Comparison of ENCODE assay signal across 9 mouse cellular contexts in the genomic region with DNA sequence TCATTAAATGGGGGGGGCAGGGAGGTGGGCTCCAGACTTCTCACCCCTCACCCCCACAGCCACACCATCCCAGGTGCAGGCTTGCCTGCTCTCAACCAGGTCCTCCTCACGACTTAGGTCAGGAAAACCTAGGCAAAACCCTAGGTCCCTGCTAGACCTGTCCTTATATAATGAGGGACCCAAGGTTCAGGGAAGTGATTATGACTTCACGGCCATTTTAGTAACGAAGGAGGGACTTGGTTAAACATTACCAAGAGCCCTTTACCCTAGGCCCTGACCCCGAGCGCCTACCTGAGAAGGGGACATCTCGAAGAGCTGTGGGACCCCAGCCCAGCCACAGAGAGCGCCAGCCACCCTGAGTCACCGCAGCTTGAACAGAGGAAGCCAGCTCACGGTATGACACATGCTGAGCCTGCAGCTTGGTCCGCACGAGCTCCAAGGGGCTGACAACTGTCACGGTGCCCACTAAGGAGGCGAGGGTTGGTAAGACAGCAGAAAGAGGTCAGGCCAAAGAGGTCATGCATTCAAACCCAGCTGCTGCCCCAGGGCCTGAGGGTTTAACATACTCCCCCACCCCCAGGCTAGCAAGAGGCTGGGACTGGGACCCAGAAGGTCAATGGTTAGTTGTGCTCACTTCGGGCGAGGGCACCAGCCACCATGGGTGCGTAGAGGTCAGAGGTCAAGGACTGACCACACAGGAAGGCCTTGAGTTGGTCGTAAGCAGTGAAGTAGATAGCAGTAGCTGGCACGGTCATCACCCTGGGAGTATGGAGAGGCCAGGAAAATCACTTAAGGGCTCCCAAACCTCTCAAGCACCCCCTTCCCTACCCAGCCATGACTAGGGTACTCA. TPM values are rescaled to one million over a fixed set of nuclear protein-coding genes. Genes with fewer than 3 reads are reported as not detected.
DNase-seq lines count a peak whose midpoint lies in the region; ATAC-seq and TF ChIP-seq lines count a peak whose summit lies in the region.
"Had no signal": no experiment of that assay in that cellular context is flagged by ENCODE, and none has a peak within 500 bp of the region (broad histone marks: within the 10 kb centered on the region; RNA-seq: fewer than 3 reads in every experiment).

No protein-coding gene starts in this region.

- TF ChIP-seq EP300 in liver, postnatal 0 days (IDR thresholded peaks at IDR 0.05; ENCODE audit: low read depth), result no peak

- H3K9ac ChIP-seq in kidney, embryonic 14.5 days (ENCODE audit: low read depth, low read length), result no peak overlapping the region
- 0 out of 2 replicates have a peak overlapping the region, but pooled peaks have one; percentile 0 for H3K9ac ChIP-seq in embryonic facial prominence, embryonic 12.5 days
- H3K9ac ChIP-seq in liver, postnatal 0 days (replicated peaks), result peak overlapping the region; percentile 18; the same call in 1 of the 2 replicates
- H3K9ac ChIP-seq: heart, embryonic 15.5 days had no signal

- H3K27ac ChIP-seq in kidney, embryonic 14.5 days (ENCODE audit: low read depth, low read length), result no peak overlapping the region
- H3K27ac ChIP-seq in embryonic facial prominence, embryonic 12.5 days, result no peak overlapping the region
- H3K27ac ChIP-seq in liver, postnatal 0 days (ENCODE audit: low read depth), result no peak overlapping the region
- H3K27ac ChIP-seq in gastrocnemius, adult 2 months, result no peak overlapping the region
- H3K27ac ChIP-seq: heart, embryonic 15.5 days had no signal

- intact Hi-C loops in gastrocnemius, adult 2 months (cut with DNase I), result loop anchor here (5.0 kb wide), 1 partner anchor 67 kb away; no protein-coding TSS in a partner anchor

- H3K4me1 ChIP-seq in kidney, embryonic 14.5 days (ENCODE audit: control insufficient read depth, insufficient read depth, low read length), result peaks cover 22% of the 10 kb centered on the region
- peaks cover 44% of the 10 kb centered on the region for H3K4me1 ChIP-seq in embryonic facial prominence, embryonic 12.5 days
- peaks cover 25% of the 10 kb centered on the region for H3K4me1 ChIP-seq in liver, postnatal 0 days (ENCODE audit: insufficient read depth)

- H3K27me3 ChIP-seq in kidney, embryonic 14.5 days (ENCODE audit: control insufficient read depth, insufficient read depth, low read length), result peaks cover 10% of the 10 kb centered on the region
- peaks cover 33% of the 10 kb centered on the region for H3K27me3 ChIP-seq in embryonic facial prominence, embryonic 12.5 days
- H3K27me3 ChIP-seq in liver, postnatal 0 days (ENCODE audit: insufficient read depth, low read length), result peaks cover 15% of the 10 kb centered on the region

- TF ChIP-seq CTCF in liver, postnatal 0 days (IDR thresholded peaks at IDR 0.05; ENCODE audit: low read depth), result no peak
- no peak for TF ChIP-seq CTCF in gastrocnemius, adult 2 months (IDR thresholded peaks at IDR 0.05)

- H3K9me3 ChIP-seq in kidney, embryonic 14.5 days (ENCODE audit: control insufficient read depth, low read length), result no peaks in the 10 kb centered on the region
- H3K9me3 ChIP-seq in embryonic facial prominence, embryonic 12.5 days, result no peaks in the 10 kb centered on the region
- H3K9me3 ChIP-seq in liver, postnatal 0 days (ENCODE audit: low read length), result no peaks in the 10 kb centered on the region
- H3K9me3 ChIP-seq: heart, embryonic 15.5 days had no signal

- 80% methylated on average over 18 of the region's 18 CpGs for WGBS in kidney, embryonic 14.5 days
- 77% methylated on average over 18 of the region's 18 CpGs for WGBS in embryonic facial prominence, embryonic 12.5 days
- 76% methylated on average over 18 of the region's 18 CpGs for WGBS in liver, postnatal 0 days (ENCODE audit: insufficient replicate concordance)

- H3K4me3 ChIP-seq in kidney, embryonic 14.5 days (ENCODE audit: low read length), result no peak overlapping the region
- H3K4me3 ChIP-seq in embryonic facial prominence, embryonic 12.5 days, result no peak overlapping the region
- peak overlapping the region; percentile 99 for H3K4me3 ChIP-seq in liver, postnatal 0 days (ENCODE audit: low read depth, low read length)
- no peak overlapping the region for H3K4me3 ChIP-seq in gastrocnemius, adult 2 months
- H3K4me3 ChIP-seq: heart, embryonic 15.5 days had no signal

- peaks cover 24% of the 10 kb centered on the region for H3K36me3 ChIP-seq in kidney, embryonic 14.5 days (ENCODE audit: control insufficient read depth, insufficient read depth, low read length)
- peaks cover 30% of the 10 kb centered on the region for H3K36me3 ChIP-seq in embryonic facial prominence, embryonic 12.5 days
- H3K36me3 ChIP-seq in liver, postnatal 0 days (replicated peaks; ENCODE audit: insufficient read depth, low read length), result peaks cover 36% of the 10 kb centered on the region

- DNase-seq in adrenal gland, postnatal 10 days, result peak; percentile 36
- no peak for DNase-seq in adrenal gland, adult 18-20 months (ENCODE audit: low spot score in 2 of 2)
- peak; percentile 43 for DNase-seq in kidney, adult 18-20 months
- DNase-seq in liver, postnatal 0 days, result no peak
- no peak for DNase-seq in gastrocnemius, adult 2 months
- DNase-seq in heart, adult 18-20 months, result no peak

- no peak overlapping the region for H3K4me2 ChIP-seq in kidney, embryonic 14.5 days (replicated peaks; ENCODE audit: low read depth, low read length)
- no peak overlapping the region for H3K4me2 ChIP-seq in embryonic facial prominence, embryonic 12.5 days (replicated peaks)
- H3K4me2 ChIP-seq in liver, postnatal 0 days (ENCODE audit: low read depth, low read length), result peak overlapping the region; percentile 82

- no peak for ATAC-seq in kidney, embryonic 14.5 days (ENCODE audit: low FRiP score, low TSS enrichment)
- no peak for ATAC-seq in embryonic facial prominence, embryonic 12.5 days (ENCODE audit: insufficient number of reproducible peaks, insufficient read depth, low FRiP score, low TSS enrichment)
- no peak for ATAC-seq in liver, postnatal 0 days

RNA-seq across cellular contexts. Expression of a gene that starts 3.4 kb away (rescaled TPM):
- total RNA-seq in adrenal gland, postnatal 10 days (2021), result 100 to 1,000 TPM; 327 to 377 TPM
- 100 to 1,000 TPM; 461 to 466 TPM for total RNA-seq in adrenal gland, adult 18-20 months (2021)
- polyA plus RNA-seq in kidney, embryonic 14.5 days (2014; fragmentation: Nextera tagmentation; extraction: Ambion mirVana), result 224 and 274 TPM in 2 replicates
- 188 and 189 TPM in 2 replicates for polyA plus RNA-seq in embryonic facial prominence, embryonic 12.5 days (2016; fragmentation: Nextera tagmentation; extraction: Ambion mirVana)
- polyA plus RNA-seq in liver, postnatal 0 days (2015; fragmentation: Nextera tagmentation; extraction: Ambion mirVana), result 510 and 522 TPM in 2 replicates
- total RNA-seq in gastrocnemius, adult 2 months (2021), result 10 to 100 TPM; 51.4 to 76.4 TPM
- total RNA-seq in heart, adult 18-20 months (2021), result 100 to 1,000 TPM; 187 to 194 TPM

RNA-seq across cellular contexts. Expression of a gene that starts 11.2 kb away (rescaled TPM):
- total RNA-seq in adrenal gland, postnatal 10 days (2021), result 10 to 100 TPM; 21.2 to 34.3 TPM
- 10 to 100 TPM; 40.0 to 45.9 TPM for total RNA-seq in adrenal gland, adult 18-20 months (2021)
- 1.7 and 1.9 TPM in 2 replicates for polyA plus RNA-seq in kidney, embryonic 14.5 days (2014; fragmentation: Nextera tagmentation; extraction: Ambion mirVana)
- 15.9 and 20.4 TPM in 2 replicates for polyA plus RNA-seq in embryonic facial prominence, embryonic 12.5 days (2016; fragmentation: Nextera tagmentation; extraction: Ambion mirVana)
- polyA plus RNA-seq in liver, postnatal 0 days (2015; fragmentation: Nextera tagmentation; extraction: Ambion mirVana), result 1.8 and 2.4 TPM in 2 replicates
- not detected for total RNA-seq in gastrocnemius, adult 2 months (2021)
- under 1 TPM in 1 of 2 experiments, not detected in 1; 0.64 TPM for total RNA-seq in heart, adult 18-20 months (2021)

RNA-seq across cellular contexts. Expression of a gene that starts 25.7 kb away (rescaled TPM):
- total RNA-seq in adrenal gland, postnatal 10 days (2021), result 100 to 1,000 TPM; 161 to 189 TPM
- total RNA-seq in adrenal gland, adult 18-20 months (2021), result 100 to 1,000 TPM; 156 to 181 TPM
- polyA plus RNA-seq in kidney, embryonic 14.5 days (2014; fragmentation: Nextera tagmentation; extraction: Ambion mirVana), result 81.0 and 103 TPM in 2 replicates
- polyA plus RNA-seq in embryonic facial prominence, embryonic 12.5 days (2016; fragmentation: Nextera tagmentation; extraction: Ambion mirVana), result 116 and 126 TPM in 2 replicates
- 156 and 161 TPM in 2 replicates for polyA plus RNA-seq in liver, postnatal 0 days (2015; fragmentation: Nextera tagmentation; extraction: Ambion mirVana)
- total RNA-seq in gastrocnemius, adult 2 months (2021), result 10 to 100 TPM; 12.6 to 32.3 TPM
- total RNA-seq in heart, adult 18-20 months (2021), result 10 to 100 TPM; 82.0 to 98.0 TPM

RNA-seq across cellular contexts. Expression of a gene that starts 38.4 kb away (rescaled TPM):
- 10 to 100 TPM; 26.6 to 64.2 TPM for total RNA-seq in adrenal gland, postnatal 10 days (2021)
- total RNA-seq in adrenal gland, adult 18-20 months (2021), result under 1 TPM; 0.23 to 0.80 TPM
- polyA plus RNA-seq in kidney, embryonic 14.5 days (2014; fragmentation: Nextera tagmentation; extraction: Ambion mirVana), result 3.0 and 3.3 TPM in 2 replicates
- polyA plus RNA-seq in embryonic facial prominence, embryonic 12.5 days (2016; fragmentation: Nextera tagmentation; extraction: Ambion mirVana), result 24.5 and 26.4 TPM in 2 replicates
- polyA plus RNA-seq in liver, postnatal 0 days (2015; fragmentation: Nextera tagmentation; extraction: Ambion mirVana), result 311 and 329 TPM in 2 replicates
- total RNA-seq in gastrocnemius, adult 2 months (2021), result under 1 TPM in 1 of 2 experiments, not detected in 1; 0.06 TPM
- total RNA-seq in heart, adult 18-20 months (2021), result 1 to 10 TPM; 1.4 to 2.3 TPM

RNA-seq across cellular contexts. Expression of a gene that starts 43.1 kb away (rescaled TPM):
- total RNA-seq in adrenal gland, postnatal 10 days (2021), result 10 to 100 TPM; 12.3 to 15.3 TPM
- total RNA-seq in adrenal gland, adult 18-20 months (2021), result 1 to 10 TPM; 3.4 to 3.5 TPM
- polyA plus RNA-seq in kidney, embryonic 14.5 days (2014; fragmentation: Nextera tagmentation; extraction: Ambion mirVana), result 12.3 and 14.7 TPM in 2 replicates
- 13.5 and 15.3 TPM in 2 replicates for polyA plus RNA-seq in embryonic facial prominence, embryonic 12.5 days (2016; fragmentation: Nextera tagmentation; extraction: Ambion mirVana)
- polyA plus RNA-seq in liver, postnatal 0 days (2015; fragmentation: Nextera tagmentation; extraction: Ambion mirVana), result 0.23 and 0.72 TPM in 2 replicates
- 1 to 10 TPM in 1 of 2 experiments, under 1 TPM in 1; 0.66 to 1.1 TPM for total RNA-seq in gastrocnemius, adult 2 months (2021)
- 1 to 10 TPM; 3.4 to 4.8 TPM for total RNA-seq in heart, adult 18-20 months (2021)

Comparison
In these comparisons a context has a peak if more than half of its experiments do, and no peak if none do; other contexts are left out.
1. DNase-seq: peak in adrenal gland, postnatal 10 days (single experiment) and kidney, adult 18-20 months (single experiment); none in adrenal gland, adult 18-20 months (0 of 2), liver, postnatal 0 days (single experiment), gastrocnemius, adult 2 months (single experiment) and heart, adult 18-20 months (0 of 2).
2. RNA of a gene that starts 11.2 kb away (total RNA-seq): 40.0 to 45.9 TPM in adrenal gland, adult 18-20 months and 21.2 to 34.3 TPM in adrenal gland, postnatal 10 days; 0.64 TPM in heart, adult 18-20 months and not detected in gastrocnemius, adult 2 months; every median in the first group is over 10 times any median in the second.